ENCODE assay signal across 8 mouse cellular contexts in genomic region chr11:32205058-32205873, GRCm38 (mm10). TPM values are rescaled to one million over a fixed set of nuclear protein-coding genes. Genes with fewer than 3 reads are reported as not detected.
A peak's percentile ranks its signal among the peaks of the same experiment; 100 is the strongest.
DNase-seq lines count a peak whose midpoint lies in the region; ATAC-seq and TF ChIP-seq lines count a peak whose summit lies in the region.

TSS of gene Snrnp25 (plus strand) at chr11:32205415.

- peak; percentile 47 for TF ChIP-seq RAD21 in CH12.LX (IDR thresholded peaks at IDR 0.05; ENCODE audit: low read depth, low read length)

- H3K79me2 ChIP-seq in CH12.LX (replicated peaks; ENCODE audit: control insufficient read depth, extremely low read depth, insufficient read depth, poor library complexity, severe bottlenecking): no peaks in the 10 kb centered on the region

- H3K27ac ChIP-seq in CH12.LX (ENCODE audit: insufficient read depth, low read depth): peak within 1 kb of the TSS; percentile 2; the same call in 1 of the 2 replicates
- H3K27ac ChIP-seq in forebrain, embryonic 12.5 days: peak within 1 kb of the TSS; percentile 65
- no peak within 1 kb of the TSS for H3K27ac ChIP-seq in heart, postnatal 0 days (ENCODE audit: low read depth)
- H3K27ac ChIP-seq in liver, embryonic 16.5 days (ENCODE audit: low read length): peak within 1 kb of the TSS; percentile 81
- 0 out of 2 replicates have a peak within 1 kb of the TSS, but pooled peaks have one; percentile 20 for H3K27ac ChIP-seq in neural tube, embryonic 13.5 days (replicated peaks)
- peak within 1 kb of the TSS; percentile 37 for H3K27ac ChIP-seq in testis, adult 2 months (ENCODE audit: control insufficient read depth, insufficient read depth, low read depth, low read length)

- peak; percentile 100 for DNase-seq in CH12.LX (ENCODE audit: extremely low read depth)
- DNase-seq in c-Kit-positive CD71-positive TER-119-negative erythroid progenitor cells, embryonic 14.5 days (ENCODE audit: low read depth): peak; percentile 99
- peak; percentile 99 for DNase-seq in heart, postnatal 0 days (ENCODE audit: low spot score)
- DNase-seq in kidney, postnatal 4 days: peak; percentile 96 to 97

- TF ChIP-seq EP300 in CH12.LX (IDR thresholded peaks at IDR 0.05; ENCODE audit: low read length): no peak
- TF ChIP-seq EP300 in heart, postnatal 0 days (IDR thresholded peaks at IDR 0.05; ENCODE audit: low read depth): no peak

- TF ChIP-seq CTCF in CH12.LX (conservative IDR thresholded peaks at IDR 0.05 in 1 of 2, IDR thresholded peaks at IDR 0.05 in 1 of 2; ENCODE audit: low read depth in 2 of 2, low read length in 2 of 2): peak in 1 of 2 experiments; percentile 72; a peak in 3 of 4 replicates
- peak; percentile 19; the same call in 1 of the 2 replicates for TF ChIP-seq CTCF in heart, postnatal 0 days (IDR thresholded peaks at IDR 0.05; ENCODE audit: low read depth)
- TF ChIP-seq CTCF in testis, adult 2 months (IDR thresholded peaks at IDR 0.05; ENCODE audit: control insufficient read depth, insufficient read depth, insufficient replicate concordance, low read depth, low read length): peak; percentile 51; the same call in 1 of the 2 replicates

- H3K9ac ChIP-seq in CH12.LX (ENCODE audit: insufficient read depth, low read depth): peak within 1 kb of the TSS; percentile 87
- peak within 1 kb of the TSS; percentile 82 for H3K9ac ChIP-seq in forebrain, embryonic 12.5 days
- H3K9ac ChIP-seq in heart, postnatal 0 days (replicated peaks; ENCODE audit: low read depth, low read length): peak within 1 kb of the TSS; percentile 68
- peak within 1 kb of the TSS; percentile 84 for H3K9ac ChIP-seq in liver, embryonic 16.5 days (ENCODE audit: low read depth, low read length)
- H3K9ac ChIP-seq in neural tube, embryonic 13.5 days: peak within 1 kb of the TSS; percentile 76

- H3K4me1 ChIP-seq in CH12.LX (ENCODE audit: control insufficient read depth in 1 of 2, insufficient read depth in 2 of 2): peaks cover 7 to 54% of the 10 kb centered on the region in 2 experiments
- peaks cover 17% of the 10 kb centered on the region for H3K4me1 ChIP-seq in forebrain, embryonic 12.5 days
- H3K4me1 ChIP-seq in heart, postnatal 0 days (ENCODE audit: control insufficient read depth, insufficient read depth): peaks cover 4% of the 10 kb centered on the region; the same call in 1 of the 2 replicates
- peaks cover 19% of the 10 kb centered on the region for H3K4me1 ChIP-seq in liver, embryonic 16.5 days (ENCODE audit: control insufficient read depth, low read depth, low read length)
- peaks cover 17% of the 10 kb centered on the region for H3K4me1 ChIP-seq in neural tube, embryonic 13.5 days (replicated peaks)
- peaks cover 6% of the 10 kb centered on the region for H3K4me1 ChIP-seq in testis, adult 2 months (ENCODE audit: control insufficient read depth, insufficient read depth, low read length)

- H3K4me2 ChIP-seq in CH12.LX (ENCODE audit: insufficient read depth, low read depth, poor library complexity, severe bottlenecking): peak within 1 kb of the TSS; percentile 69
- peak within 1 kb of the TSS; percentile 76 for H3K4me2 ChIP-seq in forebrain, embryonic 12.5 days
- H3K4me2 ChIP-seq in heart, postnatal 0 days (ENCODE audit: low read depth, low read length): peak within 1 kb of the TSS; percentile 96
- peak within 1 kb of the TSS; percentile 87 for H3K4me2 ChIP-seq in liver, embryonic 16.5 days (ENCODE audit: low read depth, low read length)
- peak within 1 kb of the TSS; percentile 83 for H3K4me2 ChIP-seq in neural tube, embryonic 13.5 days

- H3K36me3 ChIP-seq in CH12.LX (replicated peaks in 1 of 2; ENCODE audit: control insufficient read depth in 1 of 2, insufficient read depth in 1 of 2, low read length in 1 of 2): peaks cover 33 to 38% of the 10 kb centered on the region in 2 experiments
- peaks cover 31% of the 10 kb centered on the region for H3K36me3 ChIP-seq in forebrain, embryonic 12.5 days (replicated peaks)
- H3K36me3 ChIP-seq in heart, postnatal 0 days (replicated peaks; ENCODE audit: control insufficient read depth, insufficient read depth, low read length): peaks cover 29% of the 10 kb centered on the region
- H3K36me3 ChIP-seq in liver, embryonic 16.5 days (ENCODE audit: control insufficient read depth, insufficient read depth): peaks cover 17% of the 10 kb centered on the region
- peaks cover 29% of the 10 kb centered on the region for H3K36me3 ChIP-seq in neural tube, embryonic 13.5 days
- H3K36me3 ChIP-seq in testis, adult 2 months (ENCODE audit: control insufficient read depth, insufficient read depth, low read length): peaks cover 3% of the 10 kb centered on the region; the same call in 1 of the 2 replicates

- in situ Hi-C loops in CH12.LX (cut with MboI; ENCODE audit: low pct_ligation_motif_present, low pct_unique_long_range_greater_than_20kb, low sequenced_read_pairs): no loop called here

- peak; percentile 100 for ATAC-seq in forebrain, embryonic 12.5 days (ENCODE audit: low FRiP score)
- ATAC-seq in heart, postnatal 0 days (ENCODE audit: insufficient read depth, low read depth): peak; percentile 100
- ATAC-seq in liver, embryonic 16.5 days (ENCODE audit: low read depth): peak; percentile 100
- peak; percentile 100 for ATAC-seq in neural tube, embryonic 13.5 days (ENCODE audit: low read depth)

- dilution Hi-C loops in CH12.LX (cut with MboI; ENCODE audit: extremely low pct_ligation_motif_present, extremely low pct_unique_long_range_greater_than_20kb, low sequenced_read_pairs): no loop called here

- WGBS in forebrain, embryonic 12.5 days: under 1% methylated on average over 52 of the region's 52 CpGs
- WGBS in heart, postnatal 0 days: under 1% methylated on average over 52 of the region's 52 CpGs
- WGBS in liver, embryonic 16.5 days (ENCODE audit: insufficient replicate concordance): under 1% methylated on average over 52 of the region's 52 CpGs
- WGBS in neural tube, embryonic 13.5 days: under 1% methylated on average over 52 of the region's 52 CpGs

- peak; percentile 93 for TF ChIP-seq POLR2A in CH12.LX (IDR thresholded peaks at IDR 0.05; ENCODE audit: low read depth, low read length)
- TF ChIP-seq POLR2A in testis, adult 2 months (IDR thresholded peaks at IDR 0.05; ENCODE audit: control insufficient read depth, low read depth, low read length): peak; percentile 50; the same call in 1 of the 2 replicates

- H3K4me3 ChIP-seq in CH12.LX (replicated peaks in 1 of 3; ENCODE audit: low read depth in 2 of 3, low read length in 2 of 3, poor library complexity in 1 of 3): peak within 1 kb of the TSS; percentile 69 to 94 (median 94)
- H3K4me3 ChIP-seq in forebrain, embryonic 12.5 days (replicated peaks): peak within 1 kb of the TSS; percentile 66
- H3K4me3 ChIP-seq in heart, postnatal 0 days (ENCODE audit: low read depth, low read length): peak within 1 kb of the TSS; percentile 70
- peak within 1 kb of the TSS; percentile 79 for H3K4me3 ChIP-seq in liver, embryonic 16.5 days (ENCODE audit: low read depth, low read length)
- H3K4me3 ChIP-seq in neural tube, embryonic 13.5 days: peak within 1 kb of the TSS; percentile 60
- peak within 1 kb of the TSS; percentile 91 for H3K4me3 ChIP-seq in testis, adult 2 months (ENCODE audit: control insufficient read depth, low read depth, low read length)

- H3K9me3 ChIP-seq in CH12.LX (replicated peaks; ENCODE audit: low read length): no peaks in the 10 kb centered on the region
- H3K9me3 ChIP-seq in forebrain, embryonic 12.5 days: no peaks in the 10 kb centered on the region
- H3K9me3 ChIP-seq in heart, postnatal 0 days (replicated peaks; ENCODE audit: control insufficient read depth, low read length): no peaks in the 10 kb centered on the region
- no peaks in the 10 kb centered on the region for H3K9me3 ChIP-seq in liver, embryonic 16.5 days (replicated peaks; ENCODE audit: control insufficient read depth, low read length)
- no peaks in the 10 kb centered on the region for H3K9me3 ChIP-seq in neural tube, embryonic 13.5 days

- H3K27me3 ChIP-seq in CH12.LX (replicated peaks): no peaks in the 10 kb centered on the region
- H3K27me3 ChIP-seq in forebrain, embryonic 12.5 days: 0 out of 2 replicates have a peak, but pooled peaks cover 3% of the 10 kb centered on the region
- H3K27me3 ChIP-seq in heart, postnatal 0 days (ENCODE audit: control insufficient read depth, insufficient read depth, low read length): no peaks in the 10 kb centered on the region
- no peaks in the 10 kb centered on the region for H3K27me3 ChIP-seq in liver, embryonic 16.5 days (ENCODE audit: control insufficient read depth, insufficient read depth, low read depth, low read length)
- no peaks in the 10 kb centered on the region for H3K27me3 ChIP-seq in neural tube, embryonic 13.5 days
- H3K27me3 ChIP-seq in testis, adult 2 months (ENCODE audit: control insufficient read depth, insufficient read depth, low read length): no peaks in the 10 kb centered on the region

TF ChIP-seq in CH12.LX, 34 proteins besides CTCF, POLR2A, EP300 and RAD21 (continues in another document):
- 0 out of 2 replicates have a peak, but pooled peaks have one; percentile 25 for TF ChIP-seq MAZ (IDR thresholded peaks at IDR 0.05; ENCODE audit: low read depth, low read length)
- TF ChIP-seq PAX5 (IDR thresholded peaks at IDR 0.05; ENCODE audit: low read length): no peak
- TF ChIP-seq IRF4 (IDR thresholded peaks at IDR 0.05; ENCODE audit: low read depth, low read length): peak; percentile 41; the same call in 1 of the 2 replicates
- TF ChIP-seq USF1 (IDR thresholded peaks at IDR 0.05; ENCODE audit: low read depth, low read length): peak; percentile 85
- peak; percentile 92 for TF ChIP-seq CHD2 (IDR thresholded peaks at IDR 0.05; ENCODE audit: low read length)
- TF ChIP-seq USF2 (conservative IDR thresholded peaks at IDR 0.05; ENCODE audit: low read depth, low read length): peak; percentile 64
- TF ChIP-seq ZKSCAN1 (IDR thresholded peaks at IDR 0.05; ENCODE audit: borderline replicate concordance, low read depth, low read length): no peak
- peak; percentile 94 for TF ChIP-seq MXI1 (IDR thresholded peaks at IDR 0.05; ENCODE audit: low read depth, low read length)
- TF ChIP-seq TBP (conservative IDR thresholded peaks at IDR 0.05; ENCODE audit: low read depth, low read length): peak; percentile 73
- TF ChIP-seq ELF1 (IDR thresholded peaks at IDR 0.05; ENCODE audit: low read depth, low read length): peak; percentile 78
- TF ChIP-seq MYC (IDR thresholded peaks at IDR 0.05; ENCODE audit: low read depth, low read length): no peak

RNA-seq across cellular contexts. Expression of gene Snrnp25, which starts in this region (rescaled TPM):
- total RNA-seq in CH12.LX (2012; rRNA removed) (113 and 123 TPM in 2 replicates), CH12.LX (2014; rRNA removed) (162 and 208 TPM in 2 replicates)
- 106 and 131 TPM in 2 replicates for polyA plus RNA-seq in CH12.LX (2012; ENCODE audit: insufficient read length, low read depth)
- polyA plus RNA-seq in forebrain, embryonic 12.5 days (2016; fragmentation: Nextera tagmentation; extraction: Ambion mirVana): 61.4 and 62.7 TPM in 2 replicates
- 12.9 and 16.1 TPM in 2 replicates for total RNA-seq in heart, postnatal 0 days (2014; rRNA removed; ENCODE audit: low replicate concordance)
- 27.1 and 28.0 TPM in 2 replicates for polyA plus RNA-seq in heart, postnatal 0 days (2015; fragmentation: Nextera tagmentation; extraction: Ambion mirVana)
- polyA plus RNA-seq in liver, embryonic 16.5 days (2015; fragmentation: Nextera tagmentation; extraction: Ambion mirVana): 58.1 and 63.4 TPM in 2 replicates
- polyA plus RNA-seq in neural tube, embryonic 13.5 days (2015; fragmentation: Nextera tagmentation; extraction: Ambion mirVana): 45.7 and 46.8 TPM in 2 replicates
- 38.8 and 39.6 TPM in 2 replicates for polyA plus RNA-seq in testis, adult 2 months (2012; rRNA removed)
